ENCODE assay signal across 27 mouse cellular contexts in the genomic region with DNA sequence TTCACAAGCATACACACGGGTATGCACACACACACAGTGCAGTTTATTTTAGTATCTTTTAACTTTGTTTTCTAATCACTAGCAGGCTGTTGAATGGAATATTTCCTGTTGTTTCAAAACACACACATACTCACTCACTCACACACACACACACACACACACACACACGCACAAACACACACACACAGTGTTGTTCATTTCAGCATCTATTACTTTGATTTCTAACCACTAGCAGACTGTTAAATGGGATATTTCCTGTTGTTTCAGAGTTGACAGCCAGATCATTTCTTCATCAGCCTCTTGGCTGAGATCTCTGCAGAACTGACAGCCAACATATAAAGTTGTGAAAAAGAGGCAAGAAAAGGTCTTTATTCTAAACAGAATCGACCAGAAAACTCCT.
A peak's percentile ranks its signal among the peaks of the same experiment; 100 is the strongest.
DNase-seq lines count a peak whose midpoint lies in the region; ATAC-seq and TF ChIP-seq lines count a peak whose summit lies in the region.
"Had no signal": no experiment of that assay in that cellular context is flagged by ENCODE, and none has a peak within 500 bp of the region (broad histone marks: within the 10 kb centered on the region; RNA-seq: fewer than 3 reads in every experiment).

No protein-coding gene starts in this region.

- no peak overlapping the region for H3K9ac ChIP-seq in kidney, embryonic 15.5 days
- no peak overlapping the region for H3K9ac ChIP-seq in kidney, embryonic 14.5 days (ENCODE audit: low read depth, low read length)
- H3K9ac ChIP-seq: embryonic facial prominence, embryonic 13.5 days; embryonic facial prominence, embryonic 15.5 days; forebrain, embryonic 13.5 days; forebrain, embryonic 15.5 days had no signal

- no peak for TF ChIP-seq POLR2A in kidney, adult 2 months (IDR thresholded peaks at IDR 0.05; ENCODE audit: low read depth, low read length)

- no peaks in the 10 kb centered on the region for H3K27me3 ChIP-seq in heart, embryonic 10.5 days (ENCODE audit: insufficient read depth, poor library complexity, severe bottlenecking)
- no peaks in the 10 kb centered on the region for H3K27me3 ChIP-seq in kidney, adult 2 months (replicated peaks; ENCODE audit: control insufficient read depth, insufficient read depth, low read length)
- H3K27me3 ChIP-seq in kidney, embryonic 15.5 days = no peaks in the 10 kb centered on the region
- H3K27me3 ChIP-seq in kidney, embryonic 14.5 days (ENCODE audit: control insufficient read depth, insufficient read depth, low read length) = no peaks in the 10 kb centered on the region
- H3K27me3 ChIP-seq: CH12.LX; embryonic facial prominence, embryonic 13.5 days; embryonic facial prominence, embryonic 15.5 days; forebrain, embryonic 13.5 days; forebrain, embryonic 15.5 days had no signal

- H3K36me3 ChIP-seq in heart, embryonic 10.5 days = no peaks in the 10 kb centered on the region
- no peaks in the 10 kb centered on the region for H3K36me3 ChIP-seq in kidney, adult 2 months (ENCODE audit: control insufficient read depth, insufficient read depth, low read length)
- H3K36me3 ChIP-seq in kidney, embryonic 15.5 days = no peaks in the 10 kb centered on the region
- no peaks in the 10 kb centered on the region for H3K36me3 ChIP-seq in kidney, embryonic 14.5 days (ENCODE audit: control insufficient read depth, insufficient read depth, low read length)
- H3K36me3 ChIP-seq: embryonic facial prominence, embryonic 13.5 days; embryonic facial prominence, embryonic 15.5 days; forebrain, embryonic 15.5 days; G1E had no signal

- H3K4me1 ChIP-seq in heart, embryonic 10.5 days = peaks cover 40% of the 10 kb centered on the region
- H3K4me1 ChIP-seq in kidney, adult 2 months (ENCODE audit: control insufficient read depth, insufficient read depth, low read length) = no peaks in the 10 kb centered on the region
- H3K4me1 ChIP-seq in kidney, embryonic 15.5 days = no peaks in the 10 kb centered on the region
- H3K4me1 ChIP-seq in kidney, embryonic 14.5 days (ENCODE audit: control insufficient read depth, insufficient read depth, low read length) = no peaks in the 10 kb centered on the region
- H3K4me1 ChIP-seq: embryonic facial prominence, embryonic 13.5 days; embryonic facial prominence, embryonic 15.5 days; forebrain, embryonic 13.5 days; forebrain, embryonic 15.5 days had no signal

- H3K4me2 ChIP-seq in kidney, embryonic 15.5 days = no peak overlapping the region
- H3K4me2 ChIP-seq in kidney, embryonic 14.5 days (replicated peaks; ENCODE audit: low read depth, low read length) = no peak overlapping the region
- H3K4me2 ChIP-seq: embryonic facial prominence, embryonic 13.5 days; embryonic facial prominence, embryonic 15.5 days; forebrain, embryonic 13.5 days; forebrain, embryonic 15.5 days had no signal

- no peak for ATAC-seq in kidney, embryonic 15.5 days (replicated peaks; ENCODE audit: low FRiP score)
- no peak for ATAC-seq in kidney, embryonic 14.5 days (ENCODE audit: low FRiP score, low TSS enrichment)
- ATAC-seq: activated CD4-positive, CD25-positive, alpha-beta regulatory T cell, adult 4 months; CD4-positive, CD25-positive, alpha-beta regulatory T cell, adult 4 months; forebrain, embryonic 13.5 days; forebrain, embryonic 15.5 days; Patski had no signal

- no peak for TF ChIP-seq CTCF in kidney, adult 2 months (conservative IDR thresholded peaks at IDR 0.05; ENCODE audit: insufficient read depth, insufficient read length, low read depth, low read length)

- 74% methylated on average over 3 of the region's 3 CpGs for WGBS in heart, embryonic 10.5 days
- 72% methylated on average over 3 of the region's 3 CpGs for WGBS in kidney, adult 2 months
- WGBS in kidney, embryonic 15.5 days = 74% methylated on average over 3 of the region's 3 CpGs
- 71% methylated on average over 3 of the region's 3 CpGs for WGBS in kidney, embryonic 14.5 days

- H3K9me3 ChIP-seq in heart, embryonic 10.5 days = no peaks in the 10 kb centered on the region
- no peaks in the 10 kb centered on the region for H3K9me3 ChIP-seq in kidney, embryonic 15.5 days (replicated peaks)
- no peaks in the 10 kb centered on the region for H3K9me3 ChIP-seq in kidney, embryonic 14.5 days (ENCODE audit: control insufficient read depth, low read length)
- H3K9me3 ChIP-seq: embryonic facial prominence, embryonic 13.5 days; embryonic facial prominence, embryonic 15.5 days; forebrain, embryonic 13.5 days; forebrain, embryonic 15.5 days; G1E had no signal

- DNase-seq in heart, embryonic 10.5 days (ENCODE audit: low spot score) = no peak
- DNase-seq in heart, adult 11 months = no peak
- DNase-seq in kidney, adult 2 months = peak; percentile 7
- peak; percentile 55 for DNase-seq in kidney, postnatal 10 days
- peak; percentile 46 to 47 for DNase-seq in kidney, postnatal 4 days
- DNase-seq in kidney, adult 11 months = no peak
- DNase-seq: adrenal gland, adult 8-10 months; adrenal gland, postnatal 14 days; adrenal gland, postnatal 36 days; B cell, adult 2 months; cerebellum, adult 11-12 months; cerebellum, adult 2 months; cerebellum, adult 9-10 months; cerebellum, postnatal 10 days; cerebellum, postnatal 25 days had no signal

- peak overlapping the region; percentile 67; the same call in 1 of the 2 replicates for H3K27ac ChIP-seq in heart, embryonic 10.5 days
- H3K27ac ChIP-seq in kidney, adult 2 months (ENCODE audit: insufficient read depth, low read depth, low read length) = no peak overlapping the region
- no peak overlapping the region for H3K27ac ChIP-seq in kidney, embryonic 15.5 days
- H3K27ac ChIP-seq in kidney, embryonic 14.5 days (ENCODE audit: low read depth, low read length) = no peak overlapping the region
- H3K27ac ChIP-seq: embryonic facial prominence, embryonic 13.5 days; embryonic facial prominence, embryonic 15.5 days; forebrain, embryonic 13.5 days; forebrain, embryonic 15.5 days had no signal

- no peak overlapping the region for H3K4me3 ChIP-seq in heart, embryonic 10.5 days
- H3K4me3 ChIP-seq in kidney, adult 2 months (ENCODE audit: insufficient read depth, low read depth, low read length) = no peak overlapping the region
- no peak overlapping the region for H3K4me3 ChIP-seq in kidney, embryonic 15.5 days (replicated peaks)
- H3K4me3 ChIP-seq in kidney, embryonic 14.5 days (ENCODE audit: low read length) = no peak overlapping the region
- H3K4me3 ChIP-seq: embryonic facial prominence, embryonic 13.5 days; embryonic facial prominence, embryonic 15.5 days; erythroblast, embryonic 14.5 days; forebrain, embryonic 13.5 days; forebrain, embryonic 15.5 days had no signal

Comparison
In these comparisons a context has a peak if more than half of its experiments do, and no peak if none do; other contexts are left out.
1. DNase-seq: peak in kidney, adult 2 months (single experiment), kidney, postnatal 10 days (single experiment) and kidney, postnatal 4 days (2 of 2); none in heart, embryonic 10.5 days (single experiment), heart, adult 11 months (single experiment) and kidney, adult 11 months (single experiment).